Mouse (Mus musculus) brain, embryonic 14.5 days (tissue): ENCODE results near the gene Ptpru.

Experiments
- CTCF ChIP-seq: fragments of 200-500 bp; IDR thresholded peaks from 2 replicates; pipeline ENCODE4 v1.5.1; 2012; ENCODE audit warnings: inconsistent platforms, mild to moderate bottlenecking, moderate library complexity, borderline replicate concordance; ENCODE audit not compliant: insufficient read depth, insufficient read length; ENCODE audit errors: extremely low read depth
- POLR2A ChIP-seq: fragments of 200-500 bp; IDR thresholded peaks from 2 replicates; pipeline ENCODE4 v1.6.1; 2012; ENCODE audit warnings: mild to moderate bottlenecking, inconsistent platforms, borderline replicate concordance; ENCODE audit not compliant: poor library complexity, insufficient read depth, insufficient read length, severe bottlenecking; ENCODE audit errors: extremely low read depth

DNA sequence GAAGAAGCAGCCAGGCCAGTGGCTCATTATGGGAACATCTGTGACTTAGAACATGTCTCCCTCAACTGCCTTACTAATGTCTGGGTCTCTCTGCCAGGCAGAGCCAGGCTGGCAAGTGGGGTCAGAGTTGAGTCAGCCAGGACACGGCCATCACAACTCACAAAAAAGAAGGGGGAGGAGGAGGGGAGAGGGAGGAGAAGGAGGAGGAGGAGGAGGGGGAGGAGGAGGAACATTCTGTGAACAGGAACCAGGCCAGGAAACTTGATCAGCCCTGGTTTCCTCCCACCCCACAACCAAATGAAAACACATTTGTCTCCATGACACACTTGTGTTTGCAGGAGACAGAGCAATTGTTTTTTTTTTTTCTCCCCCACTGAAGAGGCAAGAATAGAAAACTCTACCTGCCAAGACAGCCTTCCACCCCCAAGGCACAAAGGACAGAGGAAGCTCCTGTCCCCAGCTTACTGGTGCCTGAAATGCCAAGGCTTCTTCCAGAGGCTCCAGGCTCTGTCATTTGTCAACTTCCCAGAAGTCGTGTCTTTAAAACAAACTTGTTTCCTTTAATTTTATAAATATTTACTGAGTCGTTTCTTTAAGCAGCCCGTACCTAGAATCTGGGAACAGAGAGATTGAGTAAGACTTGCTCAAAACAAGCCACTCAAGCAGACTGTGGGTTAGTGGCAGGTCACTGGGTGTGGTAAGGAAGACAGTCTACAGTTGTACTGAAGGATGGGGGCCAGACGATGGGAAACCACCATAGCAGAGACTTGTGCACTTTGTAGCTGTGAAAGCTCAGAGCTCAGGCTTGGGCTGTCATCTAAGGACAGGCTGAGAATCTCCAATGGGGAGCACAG, 94.0 kb downstream of the Ptpru start:
- TF ChIP-seq CTCF, result no peak
- TF ChIP-seq POLR2A, result no peak
